Mouse (Mus musculus) embryonic facial prominence, embryonic 13.5 days (tissue): Measurements from ENCODE around the gene Usp34. TPM values are rescaled to one million over a fixed set of nuclear protein-coding genes. Genes with fewer than 3 reads are reported as not detected.
"Not testable (repeated sequence)": the region's sequence is repeated elsewhere in the genome, so short reads cannot be mapped to it uniquely, and the experiment has no call there.

Experiments used
- ATAC-seq: fragments of 200-750 bp; cut with Nextera tagmentation; 2 replicates; pipeline ENCODE4 v1.8.0; 2017; ENCODE audit warnings: low read depth; ENCODE audit not compliant: insufficient number of reproducible peaks, insufficient read depth, low FRiP score, low TSS enrichment
- H3K27ac ChIP-seq: fragments of 300-500 bp; sonication (generic); 2 replicates; pipeline ENCODE4 v1.5.1; 2015; ENCODE audit warnings: moderate library complexity, mild to moderate bottlenecking, inconsistent platforms
- H3K27me3 ChIP-seq: fragments of 300-500 bp; sonication (generic); 2 replicates; pipeline ENCODE4 v1.6.1; 2015; ENCODE audit warnings: mild to moderate bottlenecking, inconsistent platforms
- H3K36me3 ChIP-seq: fragments of 300-500 bp; sonication (generic); 2 replicates; pipeline ENCODE4 v1.6.1; 2015; ENCODE audit warnings: mild to moderate bottlenecking, inconsistent platforms
- H3K4me1 ChIP-seq: fragments of 300-500 bp; sonication (generic); 2 replicates; pipeline ENCODE4 v1.6.1; 2015; ENCODE audit warnings: inconsistent platforms
- H3K4me2 ChIP-seq: fragments of 300-500 bp; sonication (generic); 2 replicates; pipeline ENCODE4 v1.6.1; 2015; ENCODE audit warnings: moderate library complexity, mild to moderate bottlenecking, inconsistent platforms
- H3K4me3 ChIP-seq: fragments of 300-500 bp; sonication (generic); 2 replicates; pipeline ENCODE4 v1.5.1; 2015; ENCODE audit warnings: mild to moderate bottlenecking, inconsistent platforms
- H3K9ac ChIP-seq: fragments of 300-500 bp; sonication (generic); 2 replicates; pipeline ENCODE4 v1.6.1; 2015; ENCODE audit warnings: mild to moderate bottlenecking, inconsistent platforms
- H3K9me3 ChIP-seq: fragments of 300-500 bp; sonication (generic); 2 replicates; pipeline ENCODE4 v1.6.1; 2016; ENCODE audit warnings: inconsistent platforms
- WGBS: fragments of 180-500 bp; shearing (Covaris S2); methylation state at CpG from one replicate; pipeline ENCODE4 v1.1.7; 2015; ENCODE audit warnings: mixed read lengths; 5-methylcytosine and 5-hydroxymethylcytosine counted together
- polyA plus RNA-seq: library from polyadenylated mRNA; unstranded; fragments of >200 nt; fragmentation: Nextera tagmentation; extraction: Ambion mirVana; gene quantifications from 2 replicates; pipeline ENCODE4 v1.2.1, GENCODE M21; 2015

Gene Usp34
- polyA plus RNA-seq, 1 experiment from 2014 or later: 27.9 TPM

GRCm38 (mm10) chr11:23298301-23298700, 8.4 kb upstream of the Usp34 start:
- Histone ChIP-seq H3K4me1 (no peaks in the 10 kb centered on the region), H3K27me3 (no peaks in the 10 kb centered on the region), H3K4me3 (no peak overlapping the region), H3K9ac (no peak overlapping the region), H3K9me3 (no peaks in the 10 kb centered on the region), H3K4me2 (no peak overlapping the region), H3K27ac (no peak overlapping the region), H3K36me3 (peaks cover 56% of the 10 kb centered on the region)
- no peak for ATAC-seq
- 88% methylated on average over 2 of the region's 2 CpGs for WGBS

GRCm38 (mm10) chr11:23299910-23300309, 6.8 kb upstream of the Usp34 start:
- H3K4me1 ChIP-seq: no peaks in the 10 kb centered on the region
- H3K9ac ChIP-seq: no peak overlapping the region
- peaks cover 40% of the 10 kb centered on the region for H3K36me3 ChIP-seq
- no peak for ATAC-seq
- no peaks in the 10 kb centered on the region for H3K9me3 ChIP-seq
- 100% methylated on average over 1 of the region's 1 CpGs for WGBS
- no peak overlapping the region for H3K4me2 ChIP-seq
- no peaks in the 10 kb centered on the region for H3K27me3 ChIP-seq
- H3K4me3 ChIP-seq: no peak overlapping the region
- no peak overlapping the region for H3K27ac ChIP-seq

GRCm38 (mm10) chr11:23303126-23303525, 3.6 kb upstream of the Usp34 start:
- Histone ChIP-seq H3K4me2 (no peak overlapping the region), H3K36me3 (peaks cover 12% of the 10 kb centered on the region; the same call in 1 of the 2 replicates), H3K4me3 (no peak overlapping the region), H3K4me1 (0 out of 2 replicates have a peak, but pooled peaks cover 2% of the 10 kb centered on the region), H3K27me3 (no peaks in the 10 kb centered on the region), H3K9ac (no peak overlapping the region), H3K27ac (no peak overlapping the region), H3K9me3 (no peaks in the 10 kb centered on the region)
- ATAC-seq: no peak
- 78% methylated on average over 1 of the region's 1 CpGs for WGBS

DNA sequence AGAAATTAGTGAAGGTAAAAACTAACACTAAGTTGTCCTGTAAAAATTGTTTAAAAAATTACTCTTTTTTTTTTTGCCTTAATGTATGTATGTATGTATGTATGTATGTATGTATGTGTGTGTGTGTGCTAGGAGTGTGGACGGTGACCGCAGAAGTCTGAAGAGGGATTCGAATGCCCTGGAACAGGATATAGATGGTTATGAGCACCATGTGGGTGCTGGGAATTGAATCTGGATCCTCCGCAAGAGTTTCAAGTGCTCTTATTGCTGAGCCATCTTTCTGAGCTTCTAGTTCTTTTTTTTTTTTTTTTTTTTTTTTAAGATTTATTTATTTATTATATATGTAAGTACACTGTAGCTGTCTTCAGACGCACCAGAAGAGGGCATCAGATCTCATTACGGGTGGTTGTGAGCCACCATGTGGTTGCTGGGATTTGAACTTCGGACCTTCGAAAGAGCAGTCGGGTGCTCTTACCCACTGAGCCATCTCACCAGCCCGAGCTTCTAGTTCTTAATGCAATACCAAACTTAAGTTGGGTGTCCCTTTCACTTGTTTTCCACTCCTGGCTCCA, 1.5 kb upstream of the Usp34 start:
- Histone ChIP-seq H3K9ac (peak overlapping the region; percentile 95; the same call in 1 of the 2 replicates), H3K4me2 (peak overlapping the region; percentile 65), H3K4me1 (peaks cover 11% of the 10 kb centered on the region), H3K4me3 (peak overlapping the region; percentile 91), H3K27ac (peak overlapping the region; percentile 99)
- not testable (repeated sequence) for H3K27me3 ChIP-seq, H3K36me3 ChIP-seq, ATAC-seq, H3K9me3 ChIP-seq
- 35% methylated on average over 10 of the region's 10 CpGs for WGBS

DNA sequence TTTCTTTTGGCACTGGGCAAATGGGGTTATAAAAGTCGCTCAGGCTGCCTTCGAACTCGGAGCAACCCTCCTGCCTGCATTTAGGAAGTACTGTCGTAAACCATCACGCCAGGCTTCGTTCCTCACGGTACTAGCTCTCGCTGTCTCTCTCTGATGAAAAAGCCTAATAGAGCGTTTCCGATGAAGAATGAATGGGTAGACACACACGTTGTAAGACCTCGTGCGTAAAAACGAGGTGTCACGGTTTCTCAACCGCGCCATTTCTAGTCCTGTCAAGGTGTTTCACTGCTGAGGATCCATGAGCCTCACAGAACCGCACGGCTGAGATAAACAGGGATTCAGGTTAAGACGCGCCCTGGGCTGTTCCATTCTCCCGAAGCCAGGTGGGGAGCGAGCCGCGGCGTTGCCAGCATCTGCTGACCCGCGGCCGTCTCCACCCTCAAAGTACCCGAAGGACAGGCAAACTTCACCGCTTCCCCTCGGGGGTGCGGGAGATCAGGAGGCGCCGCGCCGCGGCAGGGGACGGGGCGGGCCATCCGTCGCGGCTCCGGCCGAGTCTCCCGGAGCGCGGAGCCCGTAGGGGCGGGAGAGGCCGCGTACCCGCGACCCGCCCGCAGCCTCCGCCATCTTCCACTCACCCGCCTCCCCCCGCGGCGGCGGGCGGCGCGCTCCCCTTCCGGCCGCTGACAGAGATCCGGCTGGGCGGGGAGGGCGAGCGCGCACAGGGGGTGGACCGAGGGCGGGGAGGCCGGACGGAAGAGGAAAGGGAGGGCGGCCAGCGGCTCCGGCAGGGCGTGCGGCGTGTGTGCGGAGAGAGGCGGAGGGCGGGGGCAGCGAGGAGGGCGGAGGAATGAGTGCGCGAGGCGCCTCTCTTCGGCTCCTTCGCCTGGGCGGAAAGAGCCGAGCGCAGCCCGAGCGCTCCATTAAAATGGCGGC, 754 bp upstream of the Usp34 start:
- peak overlapping the region; percentile 65 for H3K4me2 ChIP-seq
- peak overlapping the region; percentile 95 for H3K9ac ChIP-seq
- under 1% methylated on average over 92 of the region's 98 CpGs for WGBS
- H3K4me3 ChIP-seq: peak overlapping the region; percentile 91
- H3K27me3 ChIP-seq: no peaks in the 10 kb centered on the region
- peak overlapping the region; percentile 99 for H3K27ac ChIP-seq
- ATAC-seq: peak; percentile 97
- H3K4me1 ChIP-seq: peaks cover 11% of the 10 kb centered on the region
- H3K36me3 ChIP-seq: no peaks in the 10 kb centered on the region
- H3K9me3 ChIP-seq: no peaks in the 10 kb centered on the region

DNA sequence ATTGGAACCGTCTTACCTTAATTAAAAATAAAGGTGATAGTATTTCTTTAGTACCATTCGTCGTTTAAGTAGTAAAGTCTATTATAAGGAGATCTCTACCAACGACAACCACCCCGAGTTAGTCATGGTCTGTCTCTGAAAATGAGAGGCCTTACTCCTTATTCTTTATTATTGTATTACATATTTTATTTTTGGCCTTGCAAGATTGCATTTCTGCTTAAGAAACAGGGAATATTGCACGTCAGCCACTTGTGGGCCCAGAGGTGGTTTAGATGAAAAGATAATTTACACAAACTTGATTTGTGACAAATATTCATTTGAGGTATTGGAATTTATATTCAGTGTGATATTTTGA, 848 bp downstream of the Usp34 start:
- no peak for ATAC-seq
- Histone ChIP-seq H3K27me3 (no peaks in the 10 kb centered on the region), H3K4me1 (peaks cover 11% of the 10 kb centered on the region), H3K9ac (peak overlapping the region; percentile 95), H3K36me3 (peaks cover 3% of the 10 kb centered on the region; the same call in 1 of the 2 replicates), H3K27ac (peak overlapping the region; percentile 99; the same call in 1 of the 2 replicates), H3K9me3 (no peaks in the 10 kb centered on the region), H3K4me2 (peak overlapping the region; percentile 64), H3K4me3 (peak overlapping the region; percentile 91)
- 1% methylated on average over 6 of the region's 6 CpGs for WGBS

GRCm38 (mm10) chr11:23313496-23313895, 6.8 kb downstream of the Usp34 start:
- Histone ChIP-seq H3K36me3 (peaks cover 8% of the 10 kb centered on the region; the same call in 1 of the 2 replicates), H3K9me3 (no peaks in the 10 kb centered on the region), H3K4me2 (no peak overlapping the region), H3K27ac (no peak overlapping the region), H3K27me3 (no peaks in the 10 kb centered on the region), H3K4me1 (peaks cover 5% of the 10 kb centered on the region), H3K4me3 (no peak overlapping the region), H3K9ac (no peak overlapping the region)
- 91% methylated on average over 1 of the region's 1 CpGs for WGBS
- no peak for ATAC-seq

DNA sequence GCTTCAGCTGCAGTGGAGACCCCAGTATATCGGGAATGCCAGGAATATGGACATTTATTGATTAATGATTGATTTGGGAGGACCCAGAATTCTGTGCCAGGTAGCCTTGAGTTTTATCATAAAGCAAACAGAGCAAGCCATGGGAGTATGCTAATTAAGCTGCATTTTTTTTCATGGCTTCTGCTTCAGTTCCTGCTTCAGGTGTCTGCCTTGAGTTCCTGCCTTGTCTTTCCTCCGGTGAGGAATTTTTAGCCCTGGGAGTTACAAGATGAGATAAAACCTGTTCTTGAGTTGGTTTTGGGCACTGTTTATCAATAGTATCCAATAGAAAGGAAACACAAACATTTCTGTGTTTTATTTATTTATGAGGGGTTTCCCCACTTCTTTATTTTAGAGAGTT, 22.7 kb downstream of the Usp34 start:
- 90% methylated on average over 2 of the region's 2 CpGs for WGBS
- H3K9me3 ChIP-seq: no peaks in the 10 kb centered on the region
- H3K4me1 ChIP-seq: no peaks in the 10 kb centered on the region
- H3K27me3 ChIP-seq: no peaks in the 10 kb centered on the region
- H3K27ac ChIP-seq: no peak overlapping the region
- H3K4me2 ChIP-seq: no peak overlapping the region
- ATAC-seq: no peak
- H3K4me3 ChIP-seq: no peak overlapping the region
- no peak overlapping the region for H3K9ac ChIP-seq
- H3K36me3 ChIP-seq: peaks cover 11% of the 10 kb centered on the region

- H3K27ac ChIP-seq: no peak overlapping the region
- no peak overlapping the region for H3K4me3 ChIP-seq
- WGBS: 41% methylated on average over 3 of the region's 3 CpGs
These were observed 25.4 kb downstream of the Usp34 start for GRCm38 (mm10) chr11:23332136-23332535.

DNA sequence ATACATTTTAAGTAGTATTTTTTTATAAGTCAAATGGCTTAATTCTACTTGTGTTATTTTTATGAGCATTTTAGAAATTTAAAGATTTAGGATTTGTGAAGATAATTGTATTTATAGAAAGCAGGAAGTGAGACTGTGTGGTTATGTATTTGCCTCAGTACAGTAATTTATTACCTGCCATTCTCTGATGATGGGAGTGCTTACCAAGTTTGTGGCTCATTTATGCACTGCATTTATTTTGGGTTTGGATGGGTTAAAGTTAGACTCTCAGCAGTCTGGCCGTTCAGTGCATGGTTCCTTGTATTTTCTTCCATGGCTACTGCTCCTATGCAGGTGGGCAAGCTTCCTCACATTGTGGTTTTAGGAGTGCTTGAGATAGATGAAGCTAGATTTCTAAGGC, 28.5 kb downstream of the Usp34 start:
- Histone ChIP-seq H3K4me3 (no peak overlapping the region), H3K9me3 (no peaks in the 10 kb centered on the region), H3K27ac (no peak overlapping the region), H3K4me2 (no peak overlapping the region), H3K9ac (no peak overlapping the region), H3K4me1 (no peaks in the 10 kb centered on the region), H3K27me3 (no peaks in the 10 kb centered on the region), H3K36me3 (peaks cover 25% of the 10 kb centered on the region)
- ATAC-seq: no peak
- WGBS: 60% methylated on average over 1 of the region's 1 CpGs

More at GRCm38 (mm10) chr11:23332136-23332535, 25.4 kb downstream of the Usp34 start:
- no peaks in the 10 kb centered on the region for H3K9me3 ChIP-seq
- no peak for ATAC-seq
- peaks cover 13% of the 10 kb centered on the region for H3K36me3 ChIP-seq
- H3K27me3 ChIP-seq: no peaks in the 10 kb centered on the region
- no peak overlapping the region for H3K9ac ChIP-seq
- H3K4me1 ChIP-seq: no peaks in the 10 kb centered on the region
- H3K4me2 ChIP-seq: no peak overlapping the region

DNA sequence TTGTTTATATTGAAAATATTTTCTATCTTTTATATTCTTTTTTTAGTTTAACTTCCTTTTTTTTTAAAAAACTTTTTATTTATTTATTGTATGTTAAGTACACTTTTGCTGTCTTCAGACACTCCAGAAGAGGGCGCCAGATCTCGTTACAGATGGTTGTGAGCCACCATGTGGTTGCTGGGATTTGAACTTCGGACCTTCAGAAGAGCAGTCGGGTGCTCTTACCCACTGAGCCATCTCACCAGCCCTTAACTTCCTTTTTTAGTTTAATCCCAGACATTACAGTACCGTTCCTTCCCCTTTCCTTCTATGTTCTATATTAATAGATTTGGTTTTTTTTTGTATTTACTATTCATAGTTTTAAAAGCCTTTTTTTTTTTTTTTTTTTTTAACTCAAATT, 50.5 kb downstream of the Usp34 start:
- not testable (repeated sequence) for H3K4me1 ChIP-seq, H3K9me3 ChIP-seq, ATAC-seq, H3K4me3 ChIP-seq, H3K27ac ChIP-seq, H3K4me2 ChIP-seq, H3K27me3 ChIP-seq, H3K9ac ChIP-seq
- WGBS: 66% methylated on average over 5 of the region's 5 CpGs
- peaks cover 32% of the 10 kb centered on the region for H3K36me3 ChIP-seq
